Mouse (Mus musculus) kidney, adult 9 months (tissue): ENCODE results near the gene Eno3.
A peak's percentile ranks its signal among the peaks of the same experiment; 100 is the strongest.

Source experiments
- DNase-seq: peaks from one replicate; pipeline ENCODE4 v3.0.0; 2022

The Eno3 gene

DNA sequence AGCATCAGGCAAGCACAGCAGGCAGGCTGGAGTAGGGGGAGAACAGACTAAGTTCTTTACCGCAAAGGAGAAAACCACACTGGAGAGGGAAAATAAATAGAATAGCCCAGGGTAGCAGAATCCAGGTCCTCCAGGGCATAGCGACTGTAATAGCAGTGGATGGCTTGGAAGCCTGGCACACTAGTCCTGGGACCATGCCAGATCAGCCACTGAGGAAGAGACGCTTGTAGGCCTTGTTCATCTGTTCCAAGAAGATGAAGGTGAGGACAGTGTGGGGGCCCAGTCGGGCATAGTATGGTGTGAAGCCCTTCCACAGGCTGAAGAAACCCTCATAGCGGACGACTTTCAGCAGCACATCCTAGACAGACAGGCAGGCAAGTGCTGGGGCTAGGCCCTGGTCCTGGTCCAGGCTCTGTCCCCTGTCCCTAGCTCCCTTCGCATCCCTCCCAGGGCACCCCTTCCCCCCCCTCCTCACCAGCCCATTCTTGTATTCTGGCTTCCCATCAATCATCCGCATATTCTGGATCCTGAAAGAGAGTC is 12.4 kb upstream of the Eno3 start:
- no peak for DNase-seq

DNA sequence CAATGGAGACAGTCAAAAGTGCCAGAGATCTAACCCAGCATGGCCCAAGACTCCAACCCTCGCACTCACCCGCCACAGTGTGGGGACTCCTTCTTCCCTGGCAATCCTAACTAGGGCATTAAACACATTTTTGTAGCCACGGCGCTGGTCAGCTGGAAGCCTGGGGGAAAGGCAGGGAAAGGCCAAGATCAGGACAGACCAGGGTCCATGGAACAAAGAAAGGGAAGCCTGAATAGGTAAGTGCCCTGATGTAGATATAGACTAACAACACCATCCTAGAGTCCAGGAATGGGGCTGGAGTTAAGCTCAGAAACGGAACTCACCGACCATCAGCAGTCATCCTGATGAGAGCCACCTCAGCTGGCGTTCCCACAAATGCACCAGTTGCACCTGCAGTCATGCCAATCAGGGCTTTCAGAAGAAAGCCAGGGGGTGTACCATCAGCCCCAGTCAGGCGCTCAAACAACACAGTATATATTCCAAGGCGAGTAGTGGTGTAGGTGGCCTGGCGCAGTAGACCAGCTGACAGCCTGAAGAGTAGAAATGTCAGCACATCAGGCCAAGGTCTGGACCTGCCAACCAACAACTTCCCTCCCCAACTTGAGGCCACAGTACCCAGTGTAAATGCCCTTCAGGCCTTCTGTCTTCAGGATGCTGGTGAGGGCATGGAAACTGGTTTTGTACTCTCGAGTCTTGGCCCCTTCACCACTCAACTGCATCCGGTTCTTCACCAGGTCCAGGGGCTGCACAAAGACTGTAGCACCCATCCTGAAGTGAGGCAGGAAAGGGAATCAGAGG is 11.3 kb upstream of the Eno3 start:
- DNase-seq = no peak

DNA sequence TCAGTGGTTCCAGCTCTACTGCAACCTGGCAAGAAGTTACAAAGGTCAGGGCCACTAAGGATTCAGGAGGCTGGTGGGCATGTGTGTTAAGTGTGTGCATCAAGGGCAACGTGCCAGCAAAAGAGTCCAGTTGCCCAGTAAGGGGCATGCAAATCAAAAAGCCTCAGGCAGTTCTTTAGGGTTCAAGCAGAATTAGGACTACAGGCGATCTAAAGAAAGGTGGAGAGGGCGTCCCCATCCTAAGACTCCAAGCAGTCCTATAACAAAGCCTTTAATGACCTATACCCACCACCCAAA is 10.8 kb upstream of the Eno3 start:
- peak; percentile 63 for DNase-seq

DNA sequence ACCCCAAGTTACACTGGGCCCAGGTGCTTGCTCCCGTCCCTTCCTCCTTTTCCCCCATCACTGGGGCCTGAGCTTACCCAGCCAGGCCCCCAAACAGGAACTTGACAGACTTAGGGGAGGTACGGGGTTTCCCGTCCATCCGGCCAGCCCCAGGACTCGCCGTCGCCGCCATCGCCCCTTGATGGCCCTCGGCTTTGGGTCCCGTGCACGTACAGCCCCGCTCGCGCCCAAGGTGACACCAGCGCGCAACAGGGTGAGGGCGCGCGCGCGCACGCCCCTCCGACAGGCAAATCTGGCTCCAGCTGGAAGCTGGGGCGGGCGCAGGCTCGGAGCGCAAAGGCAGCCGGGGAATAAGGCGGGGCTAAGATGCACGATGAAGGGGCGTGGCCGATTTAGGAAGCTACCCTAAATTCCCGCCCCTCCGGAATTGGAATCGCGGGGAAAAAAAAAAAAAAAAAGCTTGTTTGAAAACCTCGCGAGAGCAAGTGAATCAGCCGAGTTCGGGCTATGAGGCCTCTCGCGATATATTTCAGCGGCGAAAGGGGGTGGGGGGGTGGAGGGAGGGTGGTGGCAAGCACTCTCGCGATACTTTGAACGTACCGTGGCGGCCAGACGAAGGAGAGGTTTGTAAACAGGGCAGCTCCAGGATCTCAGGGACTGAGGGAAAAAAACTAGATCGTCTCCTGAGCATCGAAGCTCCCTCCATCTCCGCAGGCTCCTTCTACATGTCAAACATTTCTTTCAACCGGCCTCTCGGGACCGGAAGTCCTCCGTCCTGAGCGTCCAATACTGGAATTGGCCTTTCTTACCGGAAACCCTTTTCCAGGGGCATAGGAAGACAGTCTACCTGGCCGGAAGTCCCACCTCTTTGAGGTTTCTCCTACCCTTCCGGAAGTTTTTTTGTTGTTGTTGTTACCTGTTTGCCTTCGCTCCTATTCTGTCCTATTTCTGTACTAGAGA is 10.0 kb upstream of the Eno3 start, which contains the start of the genes Rnf167 and Slc25a11:
Rnf167 (plus strand) TSS at position 545 of the 960 bp plus-strand sequence.
Slc25a11 (minus strand) TSS at position 789 of the 960 bp plus-strand sequence.
- DNase-seq = peak; percentile 99

DNA sequence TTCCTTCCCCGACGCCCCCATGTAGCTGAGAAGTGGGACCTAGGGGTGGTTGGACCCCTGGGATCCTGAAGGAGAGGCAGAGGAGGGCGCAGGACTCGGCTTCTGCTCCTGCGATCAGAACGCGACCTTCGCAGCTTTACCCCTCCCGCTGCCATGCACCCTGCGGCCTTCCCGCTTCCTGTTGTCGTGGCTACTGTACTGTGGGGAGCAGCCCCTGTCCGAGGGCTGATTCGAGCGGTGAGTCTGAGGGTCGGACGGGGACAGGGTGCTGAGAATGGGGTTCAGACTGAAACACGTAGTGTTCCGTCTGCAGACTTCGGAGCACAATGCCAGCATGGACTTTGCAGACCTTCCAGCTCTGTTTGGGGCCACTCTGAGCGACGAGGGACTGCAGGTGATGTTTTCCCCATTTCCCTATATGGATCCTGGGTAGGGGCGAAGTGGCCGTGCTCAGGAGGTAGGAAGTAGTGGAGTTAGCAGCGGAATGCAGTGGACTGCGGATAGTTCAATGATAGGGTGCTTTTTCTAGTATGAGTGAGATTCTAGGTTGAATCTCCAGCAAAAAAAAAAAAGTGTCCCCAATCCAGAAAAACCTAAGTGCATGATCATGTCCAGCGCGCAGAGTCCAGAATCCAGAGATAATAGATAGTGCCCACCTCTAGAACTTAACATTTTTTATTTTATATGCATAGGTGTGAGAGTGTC is 9.1 kb upstream of the Eno3 start:
- peak; percentile 48 for DNase-seq

DNA sequence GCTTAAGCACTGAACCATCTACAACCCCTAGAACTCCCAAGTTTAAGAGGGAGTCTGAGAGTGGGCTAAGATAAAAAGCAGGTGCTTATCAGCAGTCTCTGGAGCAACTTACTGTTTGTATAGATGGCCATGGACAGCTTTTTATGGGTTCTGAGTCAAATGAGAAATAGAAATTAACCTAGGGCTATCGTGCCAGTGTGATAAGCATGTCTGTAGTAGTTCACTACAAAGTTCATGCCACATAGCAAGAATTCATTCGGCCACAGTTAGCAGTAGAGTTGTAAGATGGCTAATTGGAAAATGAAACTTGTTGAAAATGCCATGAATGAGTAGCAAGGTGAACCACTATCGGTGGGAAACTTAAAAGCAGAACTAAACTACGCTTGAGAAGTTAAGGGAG is 8.5 kb upstream of the Eno3 start:
- no peak for DNase-seq

DNA sequence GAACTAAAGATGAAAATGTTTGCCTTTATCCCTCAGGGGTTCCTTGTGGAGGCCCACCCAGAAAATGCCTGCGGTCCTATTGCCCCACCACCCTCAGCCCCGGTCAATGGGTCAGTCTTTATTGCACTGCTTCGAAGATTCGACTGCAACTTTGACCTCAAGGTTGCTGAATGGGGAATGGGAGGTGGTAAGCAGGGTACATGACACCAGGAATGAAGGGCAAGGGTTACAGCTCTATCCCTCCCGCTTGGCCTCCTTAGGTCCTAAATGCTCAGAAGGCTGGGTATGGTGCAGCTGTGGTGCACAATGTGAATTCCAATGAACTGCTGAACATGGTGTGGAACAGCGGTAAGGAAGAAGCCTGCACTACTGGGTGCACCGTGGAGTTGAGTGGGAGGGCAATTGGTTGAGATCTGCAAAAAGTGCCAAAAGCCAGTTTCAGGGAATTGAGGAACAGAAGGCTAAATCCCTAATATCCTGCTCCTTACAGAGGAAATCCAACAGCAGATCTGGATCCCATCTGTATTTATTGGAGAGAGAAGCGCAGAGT is 7.7 kb upstream of the Eno3 start:
- no peak for DNase-seq

DNA sequence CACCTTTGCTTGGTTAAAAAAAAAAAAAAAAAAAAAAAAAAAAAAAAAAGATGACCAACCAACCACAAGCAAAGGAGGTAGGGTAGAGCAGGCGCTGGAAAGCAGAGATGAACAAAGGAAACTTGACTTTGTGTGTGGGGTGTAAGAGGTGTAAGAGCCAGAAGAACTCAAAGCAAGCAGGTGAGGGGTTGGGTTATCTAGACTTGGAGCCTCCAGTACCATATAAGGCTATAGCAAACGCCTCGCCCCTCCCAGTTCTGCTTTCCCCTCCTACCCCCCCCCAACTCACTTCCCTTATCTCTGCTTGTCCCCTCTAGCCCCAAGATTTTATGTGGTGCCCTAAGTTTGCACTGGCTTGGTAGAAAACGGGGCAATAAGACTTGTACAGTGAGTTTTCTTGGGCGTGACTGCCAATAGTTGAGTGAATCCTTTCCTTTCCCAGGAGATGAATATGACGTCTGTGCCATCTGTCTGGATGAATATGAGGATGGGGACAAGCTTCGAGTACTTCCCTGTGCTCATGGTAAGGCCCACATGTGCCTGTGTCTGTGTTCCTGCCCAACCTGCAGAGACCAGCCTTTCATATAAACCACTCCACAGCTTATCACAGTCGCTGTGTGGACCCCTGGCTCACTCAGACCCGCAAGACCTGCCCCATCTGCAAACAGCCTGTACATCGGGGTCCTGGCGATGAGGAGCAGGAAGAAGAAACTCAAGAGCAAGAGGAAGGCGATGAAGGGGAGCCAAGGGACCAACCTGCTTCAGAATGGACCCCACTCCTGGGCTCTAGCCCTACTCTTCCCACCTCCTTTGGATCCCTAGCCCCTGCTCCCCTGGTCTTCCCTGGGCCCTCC is 6.5 kb upstream of the Eno3 start:
- no peak for DNase-seq

DNA sequence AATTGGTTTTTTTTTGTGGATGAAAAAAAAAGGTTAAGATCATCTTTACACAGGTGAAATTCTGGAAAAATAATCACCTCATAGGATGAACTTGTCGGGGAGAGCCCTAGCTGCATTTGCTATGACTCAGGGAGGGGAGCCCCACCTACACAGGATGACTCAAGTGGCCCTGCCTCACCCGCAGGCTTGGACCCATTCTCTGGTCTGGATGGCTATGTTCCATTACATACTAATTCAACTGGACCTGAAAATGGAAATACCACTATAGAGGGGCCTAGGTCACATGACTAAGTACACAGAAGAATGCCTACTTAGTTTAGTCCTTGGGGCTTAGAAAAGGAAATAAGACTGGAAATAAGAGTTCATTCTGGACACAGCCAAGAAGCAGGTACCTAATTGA is 5.6 kb upstream of the Eno3 start:
- DNase-seq = no peak

DNA sequence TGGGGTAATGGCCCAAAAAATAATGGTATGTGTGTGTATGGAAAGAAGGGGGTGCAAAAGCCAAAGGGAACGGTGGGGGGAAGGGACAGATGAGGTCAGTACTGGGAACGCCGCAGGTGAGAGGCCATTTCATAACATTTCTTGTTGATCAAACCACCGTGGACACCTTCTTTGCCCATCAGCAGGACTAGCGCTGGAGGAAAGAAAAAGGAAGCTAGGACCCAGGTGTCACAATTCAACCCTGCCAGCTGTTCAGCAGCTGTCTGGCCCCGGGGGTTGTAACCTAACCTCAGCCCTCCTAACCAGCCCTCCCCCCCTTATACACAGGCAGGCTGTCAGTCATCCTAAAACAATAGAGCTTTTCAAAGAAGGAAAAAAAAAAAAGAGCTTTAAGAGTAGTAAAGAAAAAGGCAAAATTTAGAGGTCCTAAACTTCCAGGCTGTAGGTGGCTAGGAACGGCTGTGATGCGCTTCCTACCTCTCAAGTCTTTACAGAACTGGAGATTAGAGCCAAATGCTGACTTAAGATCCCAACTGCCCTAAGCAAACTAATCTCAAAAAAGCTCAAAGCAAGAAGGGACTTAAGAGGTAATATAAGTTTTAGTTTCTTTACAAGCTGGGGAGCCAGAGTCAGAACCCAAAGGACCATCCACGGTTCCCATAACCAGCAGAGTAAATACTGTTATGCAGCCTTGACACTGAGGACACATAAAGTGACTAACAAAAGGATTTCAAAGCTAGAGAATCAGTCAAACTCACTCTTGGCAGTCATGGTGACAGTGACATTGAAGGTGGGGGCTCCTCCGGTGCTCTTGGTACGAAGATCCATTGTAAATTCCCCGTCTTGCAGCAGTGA is 4.7 kb upstream of the Eno3 start:
- no peak for DNase-seq

DNA sequence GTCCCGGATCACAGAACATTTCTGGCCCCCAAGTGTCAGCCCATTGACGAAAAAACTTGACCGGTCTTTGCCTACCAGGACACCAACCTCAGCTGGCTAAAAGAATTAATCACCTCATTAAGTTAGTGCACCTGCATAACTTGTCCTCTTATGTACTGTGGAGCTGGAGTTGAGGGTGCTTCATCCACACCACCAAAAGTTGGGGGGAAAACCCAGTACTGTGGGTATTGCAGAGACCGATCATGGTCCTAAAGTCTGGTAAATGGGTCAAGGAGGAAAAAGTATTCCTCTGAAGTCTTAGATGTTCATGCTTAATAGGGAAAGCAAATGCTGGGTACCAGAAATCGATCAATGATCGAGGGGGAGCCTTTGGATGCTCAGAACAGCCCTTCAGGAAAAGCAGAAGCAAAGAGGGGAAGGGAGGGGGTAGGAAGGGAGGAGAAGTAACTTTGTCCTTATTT is 4.1 kb upstream of the Eno3 start:
- no peak for DNase-seq

DNA sequence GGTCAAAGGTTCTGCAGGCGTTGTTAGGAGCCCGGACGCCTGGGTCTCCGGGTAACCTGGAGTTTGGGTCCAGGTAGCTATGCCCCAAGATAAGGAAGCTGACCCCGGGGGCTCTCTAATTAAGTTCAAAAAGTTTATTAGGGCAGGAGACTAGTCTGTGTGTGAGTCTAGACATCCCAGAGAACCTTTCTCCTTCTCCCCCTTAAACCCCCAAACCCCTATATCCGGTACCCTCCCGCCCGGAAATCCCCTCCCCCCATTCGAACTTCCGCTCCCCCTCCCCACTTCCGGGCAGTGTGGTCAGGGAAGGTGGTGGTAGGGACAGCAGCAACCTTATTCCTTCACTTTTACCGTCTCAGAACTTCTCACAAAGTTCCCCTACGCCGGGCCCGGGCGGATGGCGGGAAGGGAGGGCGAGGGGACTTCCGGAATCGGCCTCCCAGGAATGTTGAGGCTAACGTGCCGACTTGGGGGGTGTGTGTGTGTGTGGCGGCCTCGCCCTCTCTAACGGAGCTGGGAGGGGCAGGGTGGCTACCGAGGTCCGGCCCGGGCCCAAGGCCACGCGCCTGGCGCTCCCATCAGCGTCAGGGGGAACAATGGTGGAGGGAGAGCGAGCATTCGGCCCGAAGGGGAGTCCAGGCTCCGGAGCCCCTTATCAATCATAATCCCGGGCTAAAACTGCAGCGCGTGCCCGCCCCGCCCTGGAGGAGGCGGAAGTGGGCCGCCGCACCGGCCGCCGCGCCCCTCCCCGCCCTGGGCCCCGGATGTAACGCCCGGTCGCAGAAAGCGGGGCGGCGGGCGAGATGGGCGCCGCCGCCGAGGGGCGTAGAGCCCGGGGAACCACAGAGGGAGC is 3.4 kb upstream of the Eno3 start:
- DNase-seq = peak; percentile 65

DNA sequence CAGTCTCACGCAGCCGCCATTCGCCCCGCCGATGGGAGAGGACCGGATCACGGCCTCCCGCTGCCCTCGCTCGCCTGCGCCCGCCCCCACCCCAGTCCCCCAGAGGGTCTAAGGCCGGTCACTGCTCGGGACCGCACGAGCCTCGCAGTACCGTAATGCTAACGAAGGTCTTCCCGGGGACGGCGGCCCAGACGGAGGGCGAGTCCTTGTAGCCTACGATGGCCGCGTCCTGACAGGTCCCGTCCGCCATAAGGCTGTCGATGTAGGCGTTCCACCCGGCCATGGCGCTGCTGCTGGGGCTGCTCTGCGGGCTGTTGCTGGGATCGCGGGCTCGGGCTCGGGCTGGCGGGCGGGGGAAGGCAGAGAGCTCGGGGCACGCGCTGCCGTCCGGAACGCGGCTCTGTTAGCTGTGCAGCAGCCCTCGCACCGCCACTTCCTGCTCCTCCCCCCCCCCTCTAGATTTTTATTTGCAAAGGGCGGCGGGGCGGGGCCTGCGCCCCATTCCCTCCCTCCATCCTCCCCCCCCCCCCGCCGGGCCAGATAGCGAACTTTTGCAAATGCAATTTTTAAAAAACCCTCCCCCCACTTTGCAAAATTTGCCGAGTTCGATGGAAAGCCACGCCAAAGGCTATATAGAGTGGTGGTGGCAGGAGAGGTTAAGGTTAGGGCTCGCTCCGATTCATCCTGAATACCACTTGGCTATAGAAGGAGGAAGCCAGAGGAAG is 2.6 kb upstream of the Eno3 start, which contains the start of gene Pfn1:
Pfn1 (minus strand) TSS at position 447 of the 725 bp plus-strand sequence.
- peak; percentile 65 for DNase-seq

DNA sequence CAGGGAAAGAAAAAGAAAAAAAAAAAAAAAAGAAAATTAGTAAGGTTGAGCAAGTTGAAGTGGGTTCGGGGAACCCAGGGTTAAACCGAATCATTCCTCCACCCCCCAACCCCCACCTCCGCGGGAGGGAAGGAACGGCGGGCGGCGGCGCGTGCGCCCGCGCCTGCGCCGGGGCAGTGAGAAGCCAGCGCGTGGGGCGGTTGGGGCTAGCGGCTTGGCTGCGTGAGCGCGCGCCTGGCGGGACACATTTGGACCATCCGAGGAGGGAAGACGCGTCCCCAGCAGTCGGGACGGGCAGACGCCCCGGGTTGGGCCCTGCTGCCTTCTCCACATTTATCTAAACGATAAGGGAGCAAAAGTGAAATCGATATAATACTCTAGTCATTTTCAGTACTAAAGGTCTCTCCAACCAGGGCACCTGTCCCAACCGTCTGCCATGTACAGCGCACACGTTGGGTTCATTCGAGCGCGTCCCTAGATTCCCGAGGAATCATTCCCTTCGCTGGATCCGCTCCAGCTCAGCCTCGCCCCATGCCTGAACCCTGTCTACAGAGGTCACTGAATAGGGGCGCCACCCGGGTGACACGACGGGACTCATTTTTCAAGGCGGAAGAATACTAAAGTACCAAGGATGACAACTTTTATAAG is 2.0 kb upstream of the Eno3 start:
- peak; percentile 78 for DNase-seq

DNA sequence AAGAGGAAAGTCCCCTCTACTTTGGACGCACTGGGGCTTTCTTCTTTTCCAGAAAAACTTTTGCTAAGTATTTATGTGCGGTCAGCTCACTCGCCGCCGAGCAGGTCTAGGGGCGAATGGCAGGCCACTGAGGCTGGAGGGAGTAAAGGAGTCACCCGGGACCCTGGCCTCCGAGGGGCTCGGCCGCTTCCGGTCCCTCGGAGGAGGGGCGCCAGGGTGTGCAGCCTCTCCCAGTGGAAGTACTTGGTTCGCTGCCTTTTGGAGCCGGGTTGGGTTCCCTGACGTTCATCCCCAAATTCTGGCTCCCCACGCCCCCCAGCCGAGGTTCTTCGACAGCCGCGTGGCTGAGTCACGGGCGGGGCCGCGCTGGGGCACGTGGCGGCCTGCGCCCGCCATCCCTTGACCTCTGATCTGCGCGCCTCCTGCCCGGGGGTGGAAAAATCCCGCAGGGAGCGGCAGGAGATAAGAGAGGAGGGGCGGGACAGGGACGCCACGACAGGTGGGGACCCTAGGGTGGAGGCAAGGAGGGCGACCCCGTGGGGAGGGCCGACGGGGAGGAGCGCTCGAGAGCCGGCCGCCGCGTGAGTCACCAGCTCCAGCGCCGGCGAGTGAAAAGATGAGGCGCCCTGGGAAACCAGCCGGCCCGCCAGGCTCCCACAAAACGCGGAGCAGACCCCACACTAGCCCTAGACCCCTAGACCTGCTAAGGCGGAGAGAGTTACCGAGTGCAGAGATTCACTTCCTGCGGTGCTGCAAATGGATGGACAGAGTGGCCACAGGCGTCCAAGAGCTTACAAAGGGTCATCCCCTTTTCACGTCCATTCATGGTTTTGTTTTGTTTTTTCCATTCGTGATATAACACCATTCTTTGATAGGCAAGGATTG is 1.2 kb upstream of the Eno3 start:
- DNase-seq = peak; percentile 58

DNA sequence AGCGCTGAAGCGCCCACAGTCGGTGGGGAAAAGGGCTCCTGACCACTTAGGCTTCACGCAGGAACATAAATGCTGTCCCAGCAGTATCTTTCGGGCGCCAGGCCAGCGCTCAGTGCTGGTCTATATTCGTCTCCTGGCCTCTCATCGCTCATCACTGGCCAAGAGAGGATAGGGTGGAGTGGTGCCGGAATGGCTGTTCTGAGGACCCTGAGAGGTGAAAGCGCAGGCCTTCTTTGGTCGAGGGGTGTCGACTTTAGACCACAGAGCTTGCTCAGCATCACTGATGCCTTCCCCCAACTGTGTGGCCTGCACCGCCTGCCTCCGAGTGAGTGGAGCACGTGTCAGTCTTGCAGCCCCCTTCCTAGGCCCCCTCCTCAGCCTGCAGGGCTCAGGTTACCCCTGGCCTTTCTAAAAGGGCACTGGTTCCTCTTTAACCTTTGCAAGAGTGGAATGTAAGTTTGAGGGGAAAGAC is 510 bp upstream of the Eno3 start:
- no peak for DNase-seq

DNA sequence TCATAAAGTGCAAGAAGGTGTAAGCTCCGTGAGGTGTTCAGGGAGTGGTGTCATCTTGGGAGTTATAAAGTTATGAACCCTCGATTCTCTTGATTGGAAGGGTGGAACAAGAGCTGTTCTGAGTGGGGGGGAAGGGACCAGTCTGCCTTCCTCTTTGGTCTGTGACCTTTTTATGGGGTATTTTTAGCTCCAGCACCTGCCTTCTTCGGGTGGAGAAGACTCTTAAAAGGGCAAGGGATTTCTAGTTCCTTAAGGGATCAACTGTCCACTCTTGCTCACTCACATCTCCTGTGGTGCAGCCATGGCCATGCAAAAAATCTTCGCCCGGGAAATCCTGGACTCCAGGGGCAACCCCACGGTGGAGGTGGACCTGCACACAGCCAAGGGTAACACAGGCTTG is 571 bp downstream of the Eno3 start:
- DNase-seq = no peak
